Mouse (Mus musculus): ENCODE results near the gene Cfd.

Gene Cfd

GRCm38 (mm10) chr10:79890670-79891069 lies at the start of gene Cfd:
Gene Cfd (plus strand): TSS chr10:79890853.
- in situ Hi-C loops (cut with MboI, MseI) = no loop called here

- in situ Hi-C loops (cut with MboI, MseI) = no loop called here
Measured at GRCm38 (mm10) chr10:79842322-79842721, 48.3 kb upstream of the Cfd start.

- in situ Hi-C loops (cut with MboI, MseI) = no loop called here
Measured at GRCm38 (mm10) chr10:79843476-79843875, 47.2 kb upstream of the Cfd start.

- in situ Hi-C loops (cut with MboI, MseI) = no loop called here
Measured at GRCm38 (mm10) chr10:79846553-79846952, 44.1 kb upstream of the Cfd start.

GRCm38 (mm10) chr10:79849941-79850628 lies 40.6 kb upstream of the Cfd start:
- in situ Hi-C loops (cut with MboI, MseI) = no loop called here

- in situ Hi-C loops (cut with MboI, MseI) = no loop called here
Measured at GRCm38 (mm10) chr10:79851653-79852052, 39.0 kb upstream of the Cfd start.

GRCm38 (mm10) chr10:79852107-79852789 lies 38.4 kb upstream of the Cfd start:
- in situ Hi-C loops (cut with MboI, MseI) = no loop called here

GRCm38 (mm10) chr10:79852827-79853226 lies 37.8 kb upstream of the Cfd start:
- in situ Hi-C loops (cut with MboI, MseI) = no loop called here

- in situ Hi-C loops (cut with MboI, MseI) = no loop called here
Measured at GRCm38 (mm10) chr10:79853392-79853791, 37.3 kb upstream of the Cfd start.

GRCm38 (mm10) chr10:79853860-79854795 lies 36.5 kb upstream of the Cfd start, which contains the start of gene Ptbp1:
Gene Ptbp1 (plus strand): TSS chr10:79854427.
- in situ Hi-C loops (cut with MboI, MseI) = no loop called here

- in situ Hi-C loops (cut with MboI, MseI) = no loop called here
Measured at GRCm38 (mm10) chr10:79854801-79855541, 35.7 kb upstream of the Cfd start.

GRCm38 (mm10) chr10:79855558-79856184 lies 35.0 kb upstream of the Cfd start:
- in situ Hi-C loops (cut with MboI, MseI) = no loop called here

- in situ Hi-C loops (cut with MboI, MseI) = no loop called here
Measured at GRCm38 (mm10) chr10:79856280-79856679, 34.4 kb upstream of the Cfd start.

- in situ Hi-C loops (cut with MboI, MseI) = no loop called here
Measured at GRCm38 (mm10) chr10:79856704-79857451, 33.8 kb upstream of the Cfd start.

GRCm38 (mm10) chr10:79857452-79857811 lies 33.2 kb upstream of the Cfd start:
- in situ Hi-C loops (cut with MboI, MseI) = no loop called here

GRCm38 (mm10) chr10:79857894-79858293 lies 32.8 kb upstream of the Cfd start:
- in situ Hi-C loops (cut with MboI, MseI) = no loop called here

GRCm38 (mm10) chr10:79858416-79859074 lies 32.1 kb upstream of the Cfd start:
- in situ Hi-C loops (cut with MboI, MseI) = no loop called here

- in situ Hi-C loops (cut with MboI, MseI) = no loop called here
Measured at GRCm38 (mm10) chr10:79859116-79859515, 31.5 kb upstream of the Cfd start.

- in situ Hi-C loops (cut with MboI, MseI) = no loop called here
Measured at GRCm38 (mm10) chr10:79860079-79860911, 30.4 kb upstream of the Cfd start.
